Mouse (Mus musculus) stomach, embryonic 14.5 days (tissue): ENCODE measurements at regions not wholly inside any gene's neighbourhood (a gene's known extent, or its start where the extent isn't known, plus 50 kb on each side); places are given as distances from the start of the nearest gene placed in this dataset.
"Not testable (repeated sequence)": the region's sequence is repeated elsewhere in the genome, so short reads cannot be mapped to it uniquely, and the experiment has no call there.

ENCODE experiments used
- ATAC-seq: fragments of 200-750 bp; cut with Nextera tagmentation; 2 replicates; pipeline ENCODE4 v1.8.0; 2017; ENCODE audit warnings: low read depth, moderate TSS enrichment; ENCODE audit not compliant: insufficient number of reproducible peaks, insufficient read depth, low FRiP score
- H3K27ac ChIP-seq: fragments of 300-500 bp; sonication (generic); 2 replicates; pipeline ENCODE4 v1.5.1; 2014; ENCODE audit warnings: mild to moderate bottlenecking, low read length, moderate library complexity, mixed read lengths
- H3K27me3 ChIP-seq: fragments of 300-500 bp; sonication (generic); 2 replicates; pipeline ENCODE4 v1.6.1; 2014; ENCODE audit warnings: low read length, control low read depth, mixed read lengths; ENCODE audit not compliant: control insufficient read depth, insufficient read depth
- H3K36me3 ChIP-seq: fragments of 300-500 bp; sonication (generic); 2 replicates; pipeline ENCODE4 v1.6.1; 2014; ENCODE audit warnings: mild to moderate bottlenecking, control low read depth, low read length, moderate library complexity, mixed read lengths; ENCODE audit not compliant: control insufficient read depth, insufficient read depth
- H3K4me1 ChIP-seq: fragments of 300-500 bp; sonication (generic); 2 replicates; pipeline ENCODE4 v1.6.1; 2014; ENCODE audit warnings: low read length, control low read depth, mixed read lengths; ENCODE audit not compliant: control insufficient read depth, insufficient read depth
- H3K4me2 ChIP-seq: fragments of 300-500 bp; sonication (generic); replicated peaks from 2 replicates; pipeline ENCODE4 v1.6.1; 2014; ENCODE audit warnings: low read depth, low read length, control low read depth
- H3K4me3 ChIP-seq: fragments of 300-500 bp; sonication (generic); 2 replicates; pipeline ENCODE4 v1.5.1; 2014; ENCODE audit warnings: low read depth, low read length, control low read depth
- H3K9ac ChIP-seq: fragments of 300-500 bp; sonication (generic); replicated peaks from 2 replicates; pipeline ENCODE4 v1.6.1; 2014; ENCODE audit warnings: low read depth, mild to moderate bottlenecking, control low read depth, low read length, moderate library complexity, mixed read lengths
- H3K9me3 ChIP-seq: fragments of 300-500 bp; sonication (generic); 2 replicates; pipeline ENCODE4 v1.6.1; 2016; ENCODE audit warnings: low read depth, low read length, control low read depth; ENCODE audit not compliant: control insufficient read depth
- WGBS: fragments of 180-500 bp; shearing (Covaris S2); extraction: QIAGEN DNeasy Blood & Tissue Kit; methylation state at CpG from one replicate; pipeline ENCODE4 v1.1.7; 2014; 5-methylcytosine and 5-hydroxymethylcytosine counted together

- no peak overlapping the region for H3K27ac ChIP-seq
- H3K9me3 ChIP-seq = no peaks in the 10 kb centered on the region
- H3K4me1 ChIP-seq = no peaks in the 10 kb centered on the region
- H3K27me3 ChIP-seq = no peaks in the 10 kb centered on the region
- H3K9ac ChIP-seq = no peak overlapping the region
- 72% methylated on average over 3 of the region's 3 CpGs for WGBS
- no peak overlapping the region for H3K4me3 ChIP-seq
- no peaks in the 10 kb centered on the region for H3K36me3 ChIP-seq
- no peak overlapping the region for H3K4me2 ChIP-seq
- ATAC-seq = no peak
Observed at GRCm38 (mm10) chr14:18476795-18477320, 145.2 kb upstream of the Ube2e1 start.

- 78% methylated on average over 3 of the region's 3 CpGs for WGBS
Observed at GRCm38 (mm10) chr14:18468611-18469010, 137.0 kb upstream of the Ube2e1 start.

GRCm38 (mm10) chr14:18466864-18467263 is 135.2 kb upstream of the Ube2e1 start:
- not testable (repeated sequence) for H3K9ac ChIP-seq, H3K4me3 ChIP-seq, H3K4me1 ChIP-seq, H3K27me3 ChIP-seq, H3K36me3 ChIP-seq, ATAC-seq, H3K9me3 ChIP-seq, H3K4me2 ChIP-seq, H3K27ac ChIP-seq
- WGBS = 73% methylated on average over 4 of the region's 4 CpGs

More at GRCm38 (mm10) chr14:18468611-18469010, 137.0 kb upstream of the Ube2e1 start:
- H3K9me3 ChIP-seq = no peaks in the 10 kb centered on the region
- no peak overlapping the region for H3K4me3 ChIP-seq
- H3K4me1 ChIP-seq = no peaks in the 10 kb centered on the region
- H3K27ac ChIP-seq = no peak overlapping the region
- no peak overlapping the region for H3K4me2 ChIP-seq
- ATAC-seq = no peak
- H3K27me3 ChIP-seq = no peaks in the 10 kb centered on the region
- H3K36me3 ChIP-seq = no peaks in the 10 kb centered on the region
- H3K9ac ChIP-seq = no peak overlapping the region

GRCm38 (mm10) chr14:18464199-18464598 is 132.5 kb upstream of the Ube2e1 start:
- not testable (repeated sequence) for H3K9me3 ChIP-seq, H3K4me2 ChIP-seq, H3K4me3 ChIP-seq, H3K9ac ChIP-seq, H3K4me1 ChIP-seq, H3K27me3 ChIP-seq, H3K27ac ChIP-seq, ATAC-seq, H3K36me3 ChIP-seq
- WGBS = 32% methylated on average over 5 of the region's 5 CpGs

- H3K9me3 ChIP-seq = no peaks in the 10 kb centered on the region
- WGBS = 36% methylated on average over 14 of the region's 14 CpGs
- H3K4me2 ChIP-seq = no peak overlapping the region
- no peak overlapping the region for H3K9ac ChIP-seq
- H3K4me3 ChIP-seq = no peak overlapping the region
- H3K36me3 ChIP-seq = no peaks in the 10 kb centered on the region
- no peak overlapping the region for H3K27ac ChIP-seq
- no peaks in the 10 kb centered on the region for H3K4me1 ChIP-seq
- no peak for ATAC-seq
- H3K27me3 ChIP-seq = no peaks in the 10 kb centered on the region
Observed at GRCm38 (mm10) chr14:18463230-18463873, 131.7 kb upstream of the Ube2e1 start.

- no peak overlapping the region for H3K4me2 ChIP-seq
- H3K27me3 ChIP-seq = no peaks in the 10 kb centered on the region
- no peak overlapping the region for H3K9ac ChIP-seq
- H3K36me3 ChIP-seq = no peaks in the 10 kb centered on the region
- H3K27ac ChIP-seq = no peak overlapping the region
- no peak overlapping the region for H3K4me3 ChIP-seq
- no peak for ATAC-seq
- no peaks in the 10 kb centered on the region for H3K9me3 ChIP-seq
- H3K4me1 ChIP-seq = no peaks in the 10 kb centered on the region
- 89% methylated on average over 4 of the region's 4 CpGs for WGBS
Observed at GRCm38 (mm10) chr14:18462381-18462780, 130.7 kb upstream of the Ube2e1 start.

- no peak overlapping the region for H3K27ac ChIP-seq
- H3K4me1 ChIP-seq = no peaks in the 10 kb centered on the region
- no peak overlapping the region for H3K9ac ChIP-seq
- no peak overlapping the region for H3K4me3 ChIP-seq
- no peaks in the 10 kb centered on the region for H3K27me3 ChIP-seq
- WGBS = 67% methylated on average over 1 of the region's 1 CpGs
- no peaks in the 10 kb centered on the region for H3K9me3 ChIP-seq
- H3K36me3 ChIP-seq = no peaks in the 10 kb centered on the region
- no peak for ATAC-seq
- H3K4me2 ChIP-seq = no peak overlapping the region
Observed at GRCm38 (mm10) chr14:18448666-18449065, 117.0 kb upstream of the Ube2e1 start.

- H3K4me1 ChIP-seq = no peaks in the 10 kb centered on the region
- ATAC-seq = peak; percentile 33; the same call in 1 of the 2 replicates
- no peak overlapping the region for H3K4me3 ChIP-seq
- H3K27ac ChIP-seq = no peak overlapping the region
- 50% methylated on average over 1 of the region's 1 CpGs for WGBS
- no peaks in the 10 kb centered on the region for H3K36me3 ChIP-seq
- no peak overlapping the region for H3K4me2 ChIP-seq
- H3K9me3 ChIP-seq = no peaks in the 10 kb centered on the region
- H3K27me3 ChIP-seq = no peaks in the 10 kb centered on the region
- H3K9ac ChIP-seq = no peak overlapping the region
Observed at GRCm38 (mm10) chr14:18444492-18444891, 112.8 kb upstream of the Ube2e1 start.

GRCm38 (mm10) chr14:18428968-18429367 is 97.3 kb upstream of the Ube2e1 start:
- not testable (repeated sequence) for H3K9ac ChIP-seq, H3K4me3 ChIP-seq, H3K36me3 ChIP-seq, H3K9me3 ChIP-seq, H3K27ac ChIP-seq, H3K4me1 ChIP-seq, ATAC-seq, H3K4me2 ChIP-seq, H3K27me3 ChIP-seq
- WGBS = 56% methylated on average over 4 of the region's 4 CpGs
